13 mouse cellular contexts compared by ENCODE assay signal in genomic region chr17:27118676-27119539, GRCm38 (mm10). TPM values are rescaled to one million over a fixed set of nuclear protein-coding genes. Genes with fewer than 3 reads are reported as not detected.
DNase-seq lines count a peak whose midpoint lies in the region; ATAC-seq lines count a peak whose summit lies in the region.
"Had no signal": no experiment of that assay in that cellular context is flagged by ENCODE, and none has a peak within 500 bp of the region (broad histone marks: within the 10 kb centered on the region; RNA-seq: fewer than 3 reads in every experiment).

No protein-coding gene starts in this region.

- peaks cover 22% of the 10 kb centered on the region for H3K36me3 ChIP-seq in lung, embryonic 16.5 days (ENCODE audit: control insufficient read depth, insufficient read depth, low read length)

- H3K4me3 ChIP-seq in lung, embryonic 16.5 days (ENCODE audit: low read length), result no peak overlapping the region
- H3K4me3 ChIP-seq: forebrain, embryonic 12.5 days; heart, adult 2 months; liver, embryonic 13.5 days; stomach, embryonic 15.5 days had no signal

- H3K4me2 ChIP-seq in lung, embryonic 16.5 days (ENCODE audit: low read depth, low read length), result no peak overlapping the region
- H3K4me2 ChIP-seq: forebrain, embryonic 12.5 days; liver, embryonic 13.5 days; stomach, embryonic 15.5 days had no signal

- H3K27ac ChIP-seq in lung, embryonic 16.5 days (ENCODE audit: low read length), result no peak overlapping the region
- H3K27ac ChIP-seq: forebrain, embryonic 12.5 days; heart, adult 2 months; liver, embryonic 13.5 days; stomach, embryonic 15.5 days had no signal

- peak; percentile 37; the same call in 1 of the 2 replicates for ATAC-seq in lung, embryonic 16.5 days (ENCODE audit: low read depth)
- ATAC-seq in granulocyte monocyte progenitor cell, adult 5-6 weeks (replicated peaks; ENCODE audit: poor library complexity, severe bottlenecking), result peak; percentile 77

- H3K9ac ChIP-seq in lung, embryonic 16.5 days (ENCODE audit: low read length), result no peak overlapping the region
- H3K9ac ChIP-seq: forebrain, embryonic 12.5 days; liver, embryonic 13.5 days; stomach, embryonic 15.5 days had no signal

- 77% methylated on average over 25 of the region's 25 CpGs for WGBS in lung, embryonic 16.5 days

- no peaks in the 10 kb centered on the region for H3K27me3 ChIP-seq in lung, embryonic 16.5 days (ENCODE audit: control insufficient read depth, insufficient read depth, low read depth, low read length)
- H3K27me3 ChIP-seq: liver, embryonic 13.5 days; stomach, embryonic 15.5 days had no signal

- no peaks in the 10 kb centered on the region; the same call in 1 of the 2 replicates for H3K4me1 ChIP-seq in lung, embryonic 16.5 days (replicated peaks; ENCODE audit: control insufficient read depth, insufficient read depth, low read length)

- intact Hi-C loops in heart, postnatal 10 days (cut with DNase I), result no loop called here
- intact Hi-C loops in heart, postnatal 36 days (cut with DNase I), result no loop called here

- H3K9me3 ChIP-seq in lung, embryonic 16.5 days (ENCODE audit: control insufficient read depth, low read length), result no peaks in the 10 kb centered on the region
- H3K9me3 ChIP-seq: forebrain, embryonic 12.5 days; liver, embryonic 13.5 days; stomach, embryonic 15.5 days had no signal

- DNase-seq in heart, postnatal 10 days, result peak; percentile 63 to 66
- DNase-seq in heart, postnatal 36 days, result no peak
- DNase-seq in lung, postnatal 25 days (ENCODE audit: low spot score), result no peak
- DNase-seq in naive thymus-derived CD4-positive, alpha-beta T cell, adult 2 months (ENCODE audit: low read depth), result peak; percentile 30
- DNase-seq in spleen, postnatal 4 days (ENCODE audit: low spot score in 2 of 2), result no peak
- DNase-seq: heart, adult 2 months; liver, embryonic 13.5 days; right cerebral cortex, postnatal 25 days had no signal

RNA-seq across cellular contexts. Expression of gene Uqcc2, which starts 14.8 kb away (rescaled TPM):
- 100 to 1,000 TPM; 278 to 279 TPM for total RNA-seq in heart, postnatal 10 days (2021)
- 100 to 1,000 TPM; 291 to 337 TPM for total RNA-seq in heart, postnatal 36 days (2021)
- polyA plus RNA-seq in lung, embryonic 16.5 days (2015; fragmentation: Nextera tagmentation; extraction: Ambion mirVana), result 248 and 255 TPM in 2 replicates
- 142 and 196 TPM in 2 replicates for total RNA-seq in granulocyte monocyte progenitor cell, adult 5-6 weeks (2014; fragmentation: Nextera tagmentation)
- 166 and 171 TPM in 2 replicates for total RNA-seq in granulocyte monocyte progenitor cell, adult 5-6 weeks (2017)

RNA-seq across cellular contexts. Expression of gene Ip6k3, which starts 48.7 kb away (rescaled TPM):
- total RNA-seq in heart, postnatal 10 days (2021), result 1 to 10 TPM; 9.2 to 10.0 TPM
- total RNA-seq in heart, postnatal 36 days (2021), result 1 to 10 TPM; 4.7 to 7.9 TPM
- polyA plus RNA-seq in lung, embryonic 16.5 days (2015; fragmentation: Nextera tagmentation; extraction: Ambion mirVana), result 0.16 and 0.43 TPM in 2 replicates
- not detected in 2 replicates for total RNA-seq in granulocyte monocyte progenitor cell, adult 5-6 weeks (2014; fragmentation: Nextera tagmentation)
- total RNA-seq in granulocyte monocyte progenitor cell, adult 5-6 weeks (2017), result not detected in 2 replicates
- polyA plus RNA-seq: G1E had no signal

Comparison
In these comparisons a context has a peak if more than half of its experiments do, and no peak if none do; other contexts are left out.
1. DNase-seq: peak in heart, postnatal 10 days (2 of 2) and naive thymus-derived CD4-positive, alpha-beta T cell, adult 2 months (single experiment); none in heart, postnatal 36 days (0 of 2), lung, postnatal 25 days (single experiment) and spleen, postnatal 4 days (0 of 2).
2. RNA of gene Ip6k3, which starts 48.7 kb away (total RNA-seq): 9.2 to 10.0 TPM in heart, postnatal 10 days and 4.7 to 7.9 TPM in heart, postnatal 36 days; not detected in granulocyte monocyte progenitor cell, adult 5-6 weeks; every median in the first group is over 4 times any median in the second.